8 mouse cellular contexts compared by ENCODE assay signal in genomic region chr4:139192499-139193175, GRCm38 (mm10). TPM values are rescaled to one million over a fixed set of nuclear protein-coding genes. Genes with fewer than 3 reads are reported as not detected.
A peak's percentile ranks its signal among the peaks of the same experiment; 100 is the strongest.
DNase-seq lines count a peak whose midpoint lies in the region; ATAC-seq and TF ChIP-seq lines count a peak whose summit lies in the region.

Gene Capzb, plus strand, starts transcription at chr4:139192899.

- H3K4me1 ChIP-seq in hindbrain, postnatal 0 days (ENCODE audit: insufficient read depth, low read length): peaks cover 17% of the 10 kb centered on the region

- H3K4me2 ChIP-seq in hindbrain, postnatal 0 days (ENCODE audit: low read depth, low read length): peak within 1 kb of the TSS; percentile 82

- H3K9ac ChIP-seq in hindbrain, postnatal 0 days (replicated peaks; ENCODE audit: low read length): peak within 1 kb of the TSS; percentile 94

- under 1% methylated on average over 51 of the region's 69 CpGs for WGBS in hindbrain, postnatal 0 days

- H3K27ac ChIP-seq in gastrocnemius, adult 2 months: peak within 1 kb of the TSS; percentile 100
- peak within 1 kb of the TSS; percentile 85 for H3K27ac ChIP-seq in hindbrain, postnatal 0 days
- H3K27ac ChIP-seq in left cerebral cortex, adult 2 months: peak within 1 kb of the TSS; percentile 96

- peak within 1 kb of the TSS; percentile 97 for H3K4me3 ChIP-seq in gastrocnemius, adult 2 months
- H3K4me3 ChIP-seq in hindbrain, postnatal 0 days (ENCODE audit: low read length): peak within 1 kb of the TSS; percentile 98
- H3K4me3 ChIP-seq in left cerebral cortex, adult 2 months: peak within 1 kb of the TSS; percentile 98

- H3K27me3 ChIP-seq in hindbrain, postnatal 0 days (ENCODE audit: insufficient read depth, low read length): no peaks in the 10 kb centered on the region

- intact Hi-C loops in gastrocnemius, adult 2 months (cut with DNase I): loop anchor here (5.0 kb wide), 2 partner anchors 60 to 95 kb away; partner anchors contain the start of gene Minos1
- intact Hi-C loops in left cerebral cortex, adult 2 months (cut with DNase I): loop anchor here (1.0 to 5.0 kb wide), 2 partner anchors 61 to 105 kb away; partner anchors contain the start of gene Minos1

- no peaks in the 10 kb centered on the region for H3K9me3 ChIP-seq in hindbrain, postnatal 0 days (ENCODE audit: low read length)

- peak; percentile 98 for ATAC-seq in hindbrain, postnatal 0 days
- ATAC-seq in megakaryocyte, adult 5-6 weeks (ENCODE audit: poor library complexity, severe bottlenecking): peak; percentile 75

- peak; percentile 78 for DNase-seq in WW6 (ENCODE audit: low read depth, low spot score)
- DNase-seq in cerebellum, postnatal 4 days (ENCODE audit: low spot score in 2 of 2): peak; percentile 94 to 98
- DNase-seq in gastrocnemius, adult 2 months: peak; percentile 98
- DNase-seq in hindbrain, postnatal 0 days (ENCODE audit: low spot score): peak; percentile 98
- DNase-seq in left cerebral cortex, adult 2 months (ENCODE audit: extremely low spot score in 1 of 2, low spot score in 2 of 2): peak; percentile 95 to 97
- peak; percentile 93 for DNase-seq in right cerebral cortex, adult 2 months (ENCODE audit: low spot score in 2 of 2)
- DNase-seq in urinary bladder, postnatal 14 days (ENCODE audit: low spot score): peak; percentile 97

- H3K36me3 ChIP-seq in hindbrain, postnatal 0 days (ENCODE audit: insufficient read depth, low read length): no peaks in the 10 kb centered on the region

- no peak for TF ChIP-seq CTCF in gastrocnemius, adult 2 months (IDR thresholded peaks at IDR 0.05)
- no peak for TF ChIP-seq CTCF in hindbrain, postnatal 0 days (IDR thresholded peaks at IDR 0.05; ENCODE audit: low read depth)
- no peak for TF ChIP-seq CTCF in left cerebral cortex, adult 2 months (IDR thresholded peaks at IDR 0.05)

RNA-seq across cellular contexts. Expression of gene Capzb, which starts in this region (rescaled TPM):
- total RNA-seq in gastrocnemius, adult 2 months (2021): 100 to 1,000 TPM; 444 to 499 TPM
- 86.6 and 88.5 TPM in 2 replicates for total RNA-seq in hindbrain, postnatal 0 days (2014; rRNA removed)
- polyA plus RNA-seq in hindbrain, postnatal 0 days (2015; fragmentation: Nextera tagmentation; extraction: Ambion mirVana): 310 and 315 TPM in 2 replicates
- 100 to 1,000 TPM; 306 to 324 TPM for total RNA-seq in left cerebral cortex, adult 2 months (2021)
- total RNA-seq in megakaryocyte, adult 5-6 weeks (2015): 683 and 689 TPM in 2 replicates
- 251 and 275 TPM in 2 replicates for total RNA-seq in megakaryocyte, adult 5-6 weeks (2017)

Comparison
In these comparisons a context has a peak if more than half of its experiments do, and no peak if none do; other contexts are left out.
1. Peak in every context shown above with its lines: DNase-seq, ATAC-seq, H3K4me3 ChIP-seq and H3K27ac ChIP-seq.